Mouse (Mus musculus) retina, postnatal 7 days (tissue): ENCODE results near the gene Bcl2l2.

ENCODE experiments used
- DNase-seq: peaks from one replicate; pipeline ENCODE4 v3.0.0-alpha.2; 2012; ENCODE audit warnings: low read depth, low spot score

Bcl2l2 gene

GRCm38 (mm10) chr14:54883154-54884021 is at the start of gene Bcl2l2, which contains the start of gene Gm20521:
Gene Bcl2l2 (plus strand): TSS chr14:54883377.
Gene Gm20521 (plus strand): TSS chr14:54883441.
- DNase-seq: peak; percentile 76

- peak; percentile 54 for DNase-seq
Measured at GRCm38 (mm10) chr14:54843461-54843860, 39.7 kb upstream of the Bcl2l2 start.

- no peak for DNase-seq
Measured at GRCm38 (mm10) chr14:54855726-54856125, 27.5 kb upstream of the Bcl2l2 start.

GRCm38 (mm10) chr14:54856703-54857102 is 26.5 kb upstream of the Bcl2l2 start:
- no peak for DNase-seq

- DNase-seq: no peak
Measured at GRCm38 (mm10) chr14:54857891-54858290, 25.3 kb upstream of the Bcl2l2 start.

GRCm38 (mm10) chr14:54860511-54860910 is 22.7 kb upstream of the Bcl2l2 start:
- DNase-seq: no peak

- DNase-seq: peak; percentile 79
Measured at GRCm38 (mm10) chr14:54863501-54864312, 19.5 kb upstream of the Bcl2l2 start.

- no peak for DNase-seq
Measured at GRCm38 (mm10) chr14:54864313-54865036, 18.7 kb upstream of the Bcl2l2 start.

GRCm38 (mm10) chr14:54865626-54866025 is 17.6 kb upstream of the Bcl2l2 start:
- DNase-seq: no peak

- no peak for DNase-seq
Measured at GRCm38 (mm10) chr14:54866268-54866667, 16.9 kb upstream of the Bcl2l2 start.

GRCm38 (mm10) chr14:54866936-54867335 is 16.2 kb upstream of the Bcl2l2 start:
- DNase-seq: no peak

GRCm38 (mm10) chr14:54868026-54868425 is 15.2 kb upstream of the Bcl2l2 start:
- no peak for DNase-seq

GRCm38 (mm10) chr14:54870861-54871260 is 12.3 kb upstream of the Bcl2l2 start, which contains the start of gene Homez:
Gene Homez (minus strand): TSS chr14:54870961.
- DNase-seq: no peak

- DNase-seq: no peak
Measured at GRCm38 (mm10) chr14:54874165-54874564, 9.0 kb upstream of the Bcl2l2 start.

GRCm38 (mm10) chr14:54875844-54876538 is 7.2 kb upstream of the Bcl2l2 start:
- peak; percentile 38 for DNase-seq

GRCm38 (mm10) chr14:54876539-54877047 is 6.6 kb upstream of the Bcl2l2 start:
- peak; percentile 90 for DNase-seq

GRCm38 (mm10) chr14:54877048-54877715 is 6.0 kb upstream of the Bcl2l2 start, which contains the start of gene Ppp1r3e:
Gene Ppp1r3e (minus strand): TSS chr14:54877550.
- peak; percentile 40 for DNase-seq

GRCm38 (mm10) chr14:54884022-54884712 is 990 bp downstream of the Bcl2l2 start:
- DNase-seq: no peak

- no peak for DNase-seq
Measured at GRCm38 (mm10) chr14:54885309-54885708, 2.1 kb downstream of the Bcl2l2 start.

- DNase-seq: no peak
Measured at GRCm38 (mm10) chr14:54892200-54892599, 9.0 kb downstream of the Bcl2l2 start, which contains the start of gene Pabpn1. Gene Pabpn1 (plus strand): TSS chr14:54892500.
